Mouse (Mus musculus): ENCODE measurements at regions not wholly inside any gene's neighbourhood (a gene's known extent, or its start where the extent isn't known, plus 50 kb on each side); places are given as distances from the start of the nearest gene placed in this dataset.

GRCm38 (mm10) chr4:12501086-12501485 lies 329.3 kb upstream of the Fam92a start:
- Histone ChIP-seq H3K4me1 (replicated peaks; ENCODE audit: control insufficient read depth, insufficient read depth, low read length) (no peaks in the 10 kb centered on the region), H3K4me3 (ENCODE audit: control insufficient read depth, insufficient read depth, low read length) (no peak overlapping the region), H3K27me3 (ENCODE audit: control insufficient read depth, insufficient read depth, low read length) (no peaks in the 10 kb centered on the region), H3K27ac (ENCODE audit: control insufficient read depth, insufficient read depth, low read length) (no peak overlapping the region), H3K36me3 (ENCODE audit: control insufficient read depth, insufficient read depth, low read length) (no peaks in the 10 kb centered on the region)
- 82% methylated on average over 8 of the region's 8 CpGs for WGBS
- no peak for DNase-seq
- TF ChIP-seq CTCF (IDR thresholded peaks at IDR 0.05; ENCODE audit: borderline replicate concordance, control insufficient read depth, extremely low read depth, insufficient read depth, low read length, poor library complexity) = no peak
- TF ChIP-seq POLR2A (IDR thresholded peaks at IDR 0.05; ENCODE audit: control insufficient read depth, extremely low read depth, insufficient read depth, low read length, poor library complexity) = no peak

- Histone ChIP-seq H3K4me3 (ENCODE audit: control insufficient read depth, insufficient read depth, low read length) (no peak overlapping the region), H3K27ac (ENCODE audit: control insufficient read depth, insufficient read depth, low read length) (no peak overlapping the region), H3K27me3 (ENCODE audit: control insufficient read depth, insufficient read depth, low read length) (no peaks in the 10 kb centered on the region), H3K36me3 (ENCODE audit: control insufficient read depth, insufficient read depth, low read length) (no peaks in the 10 kb centered on the region), H3K4me1 (replicated peaks; ENCODE audit: control insufficient read depth, insufficient read depth, low read length) (no peaks in the 10 kb centered on the region)
- no peak for DNase-seq
- WGBS = 94% methylated on average over 4 of the region's 4 CpGs
- TF ChIP-seq POLR2A (IDR thresholded peaks at IDR 0.05; ENCODE audit: control insufficient read depth, extremely low read depth, insufficient read depth, low read length, poor library complexity) (no peak), CTCF (IDR thresholded peaks at IDR 0.05; ENCODE audit: borderline replicate concordance, control insufficient read depth, extremely low read depth, insufficient read depth, low read length, poor library complexity) (no peak)
Observed at GRCm38 (mm10) chr4:12498426-12498825, 326.6 kb upstream of the Fam92a start.

GRCm38 (mm10) chr4:12492468-12492867 lies 320.7 kb upstream of the Fam92a start:
- WGBS = 81% methylated on average over 2 of the region's 2 CpGs
- Histone ChIP-seq H3K36me3 (ENCODE audit: control insufficient read depth, insufficient read depth, low read length) (no peaks in the 10 kb centered on the region), H3K27me3 (ENCODE audit: control insufficient read depth, insufficient read depth, low read length) (no peaks in the 10 kb centered on the region), H3K4me1 (replicated peaks; ENCODE audit: control insufficient read depth, insufficient read depth, low read length) (no peaks in the 10 kb centered on the region), H3K27ac (ENCODE audit: control insufficient read depth, insufficient read depth, low read length) (no peak overlapping the region), H3K4me3 (ENCODE audit: control insufficient read depth, insufficient read depth, low read length) (no peak overlapping the region)
- no peak for TF ChIP-seq POLR2A (IDR thresholded peaks at IDR 0.05; ENCODE audit: control insufficient read depth, extremely low read depth, insufficient read depth, low read length, poor library complexity)
- no peak for TF ChIP-seq CTCF (IDR thresholded peaks at IDR 0.05; ENCODE audit: borderline replicate concordance, control insufficient read depth, extremely low read depth, insufficient read depth, low read length, poor library complexity)
- no peak for DNase-seq

GRCm38 (mm10) chr4:12491306-12491705 lies 319.5 kb upstream of the Fam92a start:
- H3K27me3 ChIP-seq (ENCODE audit: control insufficient read depth, insufficient read depth, low read length) = no peaks in the 10 kb centered on the region
- H3K27ac ChIP-seq (ENCODE audit: control insufficient read depth, insufficient read depth, low read length) = no peak overlapping the region
- H3K4me3 ChIP-seq (ENCODE audit: control insufficient read depth, insufficient read depth, low read length) = no peak overlapping the region
- H3K36me3 ChIP-seq (ENCODE audit: control insufficient read depth, insufficient read depth, low read length) = no peaks in the 10 kb centered on the region
- H3K4me1 ChIP-seq (replicated peaks; ENCODE audit: control insufficient read depth, insufficient read depth, low read length) = no peaks in the 10 kb centered on the region
- no peak for DNase-seq
- no peak for TF ChIP-seq CTCF (IDR thresholded peaks at IDR 0.05; ENCODE audit: borderline replicate concordance, control insufficient read depth, extremely low read depth, insufficient read depth, low read length, poor library complexity)
- TF ChIP-seq POLR2A (IDR thresholded peaks at IDR 0.05; ENCODE audit: control insufficient read depth, extremely low read depth, insufficient read depth, low read length, poor library complexity) = no peak
- WGBS = 90% methylated on average over 6 of the region's 6 CpGs

- WGBS = 78% methylated on average over 3 of the region's 3 CpGs
- Histone ChIP-seq H3K36me3 (ENCODE audit: control insufficient read depth, insufficient read depth, low read length) (no peaks in the 10 kb centered on the region), H3K27me3 (ENCODE audit: control insufficient read depth, insufficient read depth, low read length) (no peaks in the 10 kb centered on the region), H3K4me3 (ENCODE audit: control insufficient read depth, insufficient read depth, low read length) (no peak overlapping the region), H3K4me1 (replicated peaks; ENCODE audit: control insufficient read depth, insufficient read depth, low read length) (no peaks in the 10 kb centered on the region), H3K27ac (ENCODE audit: control insufficient read depth, insufficient read depth, low read length) (no peak overlapping the region)
- no peak for TF ChIP-seq POLR2A (IDR thresholded peaks at IDR 0.05; ENCODE audit: control insufficient read depth, extremely low read depth, insufficient read depth, low read length, poor library complexity)
- no peak for TF ChIP-seq CTCF (IDR thresholded peaks at IDR 0.05; ENCODE audit: borderline replicate concordance, control insufficient read depth, extremely low read depth, insufficient read depth, low read length, poor library complexity)
- DNase-seq = no peak
Observed at GRCm38 (mm10) chr4:12490066-12490465, 318.3 kb upstream of the Fam92a start.

- no peaks in the 10 kb centered on the region for H3K36me3 ChIP-seq (ENCODE audit: control insufficient read depth, insufficient read depth, low read length)
- WGBS = 81% methylated on average over 6 of the region's 6 CpGs
- no peak for TF ChIP-seq POLR2A (IDR thresholded peaks at IDR 0.05; ENCODE audit: control insufficient read depth, extremely low read depth, insufficient read depth, low read length, poor library complexity)
- TF ChIP-seq CTCF (IDR thresholded peaks at IDR 0.05; ENCODE audit: borderline replicate concordance, control insufficient read depth, extremely low read depth, insufficient read depth, low read length, poor library complexity) = no peak
- no peaks in the 10 kb centered on the region for H3K27me3 ChIP-seq (ENCODE audit: control insufficient read depth, insufficient read depth, low read length)
- no peaks in the 10 kb centered on the region for H3K4me1 ChIP-seq (replicated peaks; ENCODE audit: control insufficient read depth, insufficient read depth, low read length)
- no peak overlapping the region for H3K4me3 ChIP-seq (ENCODE audit: control insufficient read depth, insufficient read depth, low read length)
- no peak for DNase-seq
- H3K27ac ChIP-seq (ENCODE audit: control insufficient read depth, insufficient read depth, low read length) = no peak overlapping the region
Observed at GRCm38 (mm10) chr4:12489358-12489757, 317.5 kb upstream of the Fam92a start.

GRCm38 (mm10) chr4:12481481-12481880 lies 309.7 kb upstream of the Fam92a start:
- TF ChIP-seq POLR2A (IDR thresholded peaks at IDR 0.05; ENCODE audit: control insufficient read depth, extremely low read depth, insufficient read depth, low read length, poor library complexity) = no peak
- no peak for TF ChIP-seq CTCF (IDR thresholded peaks at IDR 0.05; ENCODE audit: borderline replicate concordance, control insufficient read depth, extremely low read depth, insufficient read depth, low read length, poor library complexity)
- WGBS = 91% methylated on average over 4 of the region's 4 CpGs
- no peak for DNase-seq

More at GRCm38 (mm10) chr4:12481481-12481880, 309.7 kb upstream of the Fam92a start:
- no peak overlapping the region for H3K4me3 ChIP-seq (ENCODE audit: control insufficient read depth, insufficient read depth, low read length)
- no peaks in the 10 kb centered on the region for H3K27me3 ChIP-seq (ENCODE audit: control insufficient read depth, insufficient read depth, low read length)
- no peaks in the 10 kb centered on the region for H3K4me1 ChIP-seq (replicated peaks; ENCODE audit: control insufficient read depth, insufficient read depth, low read length)
- H3K27ac ChIP-seq (ENCODE audit: control insufficient read depth, insufficient read depth, low read length) = no peak overlapping the region
- no peaks in the 10 kb centered on the region for H3K36me3 ChIP-seq (ENCODE audit: control insufficient read depth, insufficient read depth, low read length)
